Mouse (Mus musculus): ENCODE results near the gene Cenpv.

- no peak for TF ChIP-seq CTCF (IDR thresholded peaks at IDR 0.05; ENCODE audit: low read depth)
- no peak for TF ChIP-seq EP300 (IDR thresholded peaks at IDR 0.05; ENCODE audit: low read depth)
Measured at GRCm38 (mm10) chr11:62558961-62559646, 20.0 kb upstream of the Cenpv start.

All from liver, embryonic 14.5 days (tissue).